Comparison of ENCODE assay signal across 10 mouse cellular contexts in the genomic region with DNA sequence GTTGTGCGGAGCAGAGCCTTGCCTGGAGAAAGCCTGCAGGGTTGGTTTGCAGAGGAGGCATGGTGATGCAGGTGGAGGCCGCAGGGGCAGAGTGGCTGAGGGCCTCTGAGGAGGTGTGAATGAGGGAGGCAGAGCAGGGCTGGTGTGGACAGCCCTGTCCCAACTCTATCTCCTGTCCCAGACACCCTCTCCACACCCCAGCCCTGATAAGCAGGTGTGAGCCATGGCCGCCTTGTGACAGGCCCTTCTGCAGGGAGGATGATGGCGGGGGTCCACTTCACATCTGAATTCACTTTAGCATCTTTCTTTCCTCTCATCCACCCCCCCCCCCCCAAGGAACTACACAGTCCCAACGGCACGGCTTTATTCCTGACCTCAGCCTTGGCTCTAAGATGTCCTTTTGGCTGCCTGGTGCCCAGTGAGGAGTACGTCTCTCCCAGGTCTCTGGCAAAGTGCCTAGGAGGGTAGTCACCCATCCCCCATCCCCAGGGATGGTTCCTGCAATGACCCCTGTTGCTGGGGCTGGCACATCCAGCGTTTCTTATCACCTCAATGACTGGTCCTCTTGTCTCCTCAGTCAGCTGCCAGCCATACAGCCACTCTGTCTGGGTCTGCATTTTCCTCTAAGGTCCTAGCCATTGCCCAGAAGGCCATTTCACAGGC. TPM values are rescaled to one million over a fixed set of nuclear protein-coding genes. Genes with fewer than 3 reads are reported as not detected.
DNase-seq lines count a peak whose midpoint lies in the region.
"Had no signal": no experiment of that assay in that cellular context is flagged by ENCODE, and none has a peak within 500 bp of the region (broad histone marks: within the 10 kb centered on the region; RNA-seq: fewer than 3 reads in every experiment).

No protein-coding gene starts in this region.

- peak; percentile 26 for DNase-seq in adrenal gland, postnatal 10 days
- no peak for DNase-seq in adrenal gland, postnatal 4 days (ENCODE audit: low spot score in 2 of 2)
- DNase-seq in heart, adult 9 months (ENCODE audit: low spot score in 2 of 2), result peak; percentile 79 to 87
- peak; percentile 91 for DNase-seq in heart, postnatal 4 days
- peak; percentile 36 to 41 for DNase-seq in spleen, postnatal 14 days (ENCODE audit: low spot score in 2 of 2)
- no peak for DNase-seq in left cerebral cortex, adult 18-20 months (ENCODE audit: low spot score in 2 of 2)
- no peak for DNase-seq in left cerebral cortex, postnatal 10 days (ENCODE audit: extremely low spot score in 1 of 2, low spot score in 2 of 2)
- DNase-seq in layer of hippocampus, postnatal 36 days, result no peak
- DNase-seq: cerebellum, postnatal 10 days; kidney, postnatal 14 days had no signal

- intact Hi-C loops in left cerebral cortex, postnatal 10 days (cut with DNase I), result no loop called here

RNA-seq across cellular contexts. Expression of gene Exog, which starts 25.1 kb away (rescaled TPM):
- 1 to 10 TPM; 4.1 to 4.9 TPM for total RNA-seq in adrenal gland, postnatal 10 days (2021)
- 1 to 10 TPM; 6.1 to 6.6 TPM for total RNA-seq in adrenal gland, postnatal 4 days (2021)
- total RNA-seq in heart, postnatal 4 days (2021), result 1 to 10 TPM; 4.2 to 4.5 TPM
- total RNA-seq in left cerebral cortex, adult 18-20 months (2021), result 10 to 100 TPM; 23.7 to 24.8 TPM
- total RNA-seq in left cerebral cortex, postnatal 10 days (2021), result 10 to 100 TPM; 26.5 to 26.7 TPM
- total RNA-seq in layer of hippocampus, postnatal 36 days (2021), result 10 to 100 TPM; 20.0 to 21.1 TPM

Comparison
In these comparisons a context has a peak if more than half of its experiments do, and no peak if none do; other contexts are left out.
1. DNase-seq: peak in adrenal gland, postnatal 10 days (single experiment), heart, adult 9 months (2 of 2), heart, postnatal 4 days (single experiment) and spleen, postnatal 14 days (2 of 2); none in adrenal gland, postnatal 4 days (0 of 2), left cerebral cortex, adult 18-20 months (0 of 2), left cerebral cortex, postnatal 10 days (0 of 2) and layer of hippocampus, postnatal 36 days (0 of 2).